Mouse (Mus musculus) liver, embryonic 15.5 days (tissue): ENCODE results near the gene Ctdsp2. TPM values are rescaled to one million over a fixed set of nuclear protein-coding genes. Genes with fewer than 3 reads are reported as not detected.

Source experiments
- ATAC-seq: fragments of 200-750 bp; cut with Nextera tagmentation; 2 replicates; pipeline ENCODE4 v1.8.0; 2017; ENCODE audit warnings: moderate number of reproducible peaks, mild to moderate bottlenecking, moderate library complexity; ENCODE audit not compliant: insufficient read depth
- H3K27ac ChIP-seq: fragments of 300-500 bp; sonication (generic); replicated peaks from 2 replicates; pipeline ENCODE4 v1.5.1; 2015; ENCODE audit warnings: mild to moderate bottlenecking, inconsistent platforms
- H3K27me3 ChIP-seq: fragments of 300-500 bp; sonication (generic); 2 replicates; pipeline ENCODE4 v1.6.1; 2015; ENCODE audit warnings: mild to moderate bottlenecking, inconsistent platforms
- H3K36me3 ChIP-seq: fragments of 300-500 bp; sonication (generic); replicated peaks from 2 replicates; pipeline ENCODE4 v1.6.1; 2015; ENCODE audit warnings: moderate library complexity, mild to moderate bottlenecking, inconsistent platforms
- H3K4me1 ChIP-seq: fragments of 300-500 bp; sonication (generic); replicated peaks from 2 replicates; pipeline ENCODE4 v1.6.1; 2015; ENCODE audit warnings: inconsistent platforms
- H3K4me2 ChIP-seq: fragments of 300-500 bp; sonication (generic); 2 replicates; pipeline ENCODE4 v1.6.1; 2015; ENCODE audit warnings: moderate library complexity, mild to moderate bottlenecking, inconsistent platforms
- H3K4me3 ChIP-seq: fragments of 300-500 bp; sonication (generic); replicated peaks from 2 replicates; pipeline ENCODE4 v1.5.1; 2015; ENCODE audit warnings: mild to moderate bottlenecking, inconsistent platforms
- H3K9ac ChIP-seq: fragments of 300-500 bp; sonication (generic); 2 replicates; pipeline ENCODE4 v1.6.1; 2015; ENCODE audit warnings: moderate library complexity, mild to moderate bottlenecking, inconsistent platforms
- H3K9me3 ChIP-seq: fragments of 300-500 bp; sonication (generic); replicated peaks from 2 replicates; pipeline ENCODE4 v1.6.1; 2016; ENCODE audit warnings: inconsistent platforms
- WGBS: fragments of 180-500 bp; shearing (Covaris S2); methylation state at CpG from one replicate; pipeline ENCODE4 v1.1.7; 2015; ENCODE audit warnings: mixed read lengths; ENCODE audit not compliant: insufficient replicate concordance; 5-methylcytosine and 5-hydroxymethylcytosine counted together
- polyA plus RNA-seq: library from polyadenylated mRNA; unstranded; fragments of >200 nt; fragmentation: Nextera tagmentation; extraction: Ambion mirVana; gene quantifications from 2 replicates; pipeline ENCODE4 v1.2.1, GENCODE M21; 2015

The Ctdsp2 gene
- polyA plus RNA-seq = 11.3 and 12.9 TPM in 2 replicates

- under 1% methylated on average over 56 of the region's 56 CpGs for WGBS
- peak within 1 kb of the TSS; percentile 93 for H3K27ac ChIP-seq
- no peaks in the 10 kb centered on the region for H3K36me3 ChIP-seq
- peak within 1 kb of the TSS; percentile 84 for H3K4me2 ChIP-seq
- H3K27me3 ChIP-seq = peaks cover 19% of the 10 kb centered on the region
- H3K9ac ChIP-seq = peak within 1 kb of the TSS; percentile 87
- peak within 1 kb of the TSS; percentile 87 for H3K4me3 ChIP-seq
- H3K4me1 ChIP-seq = peaks cover 57% of the 10 kb centered on the region
- no peaks in the 10 kb centered on the region for H3K9me3 ChIP-seq
- peak; percentile 88 for ATAC-seq
These were observed at the start of gene Ctdsp2 for GRCm38 (mm10) chr10:126978277-126978994. Gene Ctdsp2, plus strand, starts transcription at chr10:126978717.

- 24% methylated on average over 12 of the region's 12 CpGs for WGBS
- H3K27me3 ChIP-seq = peaks cover 55% of the 10 kb centered on the region
- H3K9ac ChIP-seq = no peak overlapping the region
- H3K9me3 ChIP-seq = no peaks in the 10 kb centered on the region
- peak overlapping the region; percentile 62 for H3K4me2 ChIP-seq
- H3K4me1 ChIP-seq = peaks cover 29% of the 10 kb centered on the region
- H3K27ac ChIP-seq = peak overlapping the region; percentile 55; the same call in 1 of the 2 replicates
- ATAC-seq = no peak
- H3K4me3 ChIP-seq = peak overlapping the region; percentile 51
- no peaks in the 10 kb centered on the region for H3K36me3 ChIP-seq
These were observed 49.7 kb upstream of the Ctdsp2 start for GRCm38 (mm10) chr10:126928819-126929206.

- Histone ChIP-seq H3K36me3 (no peaks in the 10 kb centered on the region), H3K4me2 (no peak overlapping the region), H3K9ac (no peak overlapping the region), H3K27me3 (peaks cover 55% of the 10 kb centered on the region), H3K9me3 (no peaks in the 10 kb centered on the region), H3K27ac (no peak overlapping the region), H3K4me1 (peaks cover 29% of the 10 kb centered on the region), H3K4me3 (no peak overlapping the region)
- no peak for ATAC-seq
- 56% methylated on average over 3 of the region's 3 CpGs for WGBS
These were observed 49.0 kb upstream of the Ctdsp2 start for GRCm38 (mm10) chr10:126929543-126929942.

DNA sequence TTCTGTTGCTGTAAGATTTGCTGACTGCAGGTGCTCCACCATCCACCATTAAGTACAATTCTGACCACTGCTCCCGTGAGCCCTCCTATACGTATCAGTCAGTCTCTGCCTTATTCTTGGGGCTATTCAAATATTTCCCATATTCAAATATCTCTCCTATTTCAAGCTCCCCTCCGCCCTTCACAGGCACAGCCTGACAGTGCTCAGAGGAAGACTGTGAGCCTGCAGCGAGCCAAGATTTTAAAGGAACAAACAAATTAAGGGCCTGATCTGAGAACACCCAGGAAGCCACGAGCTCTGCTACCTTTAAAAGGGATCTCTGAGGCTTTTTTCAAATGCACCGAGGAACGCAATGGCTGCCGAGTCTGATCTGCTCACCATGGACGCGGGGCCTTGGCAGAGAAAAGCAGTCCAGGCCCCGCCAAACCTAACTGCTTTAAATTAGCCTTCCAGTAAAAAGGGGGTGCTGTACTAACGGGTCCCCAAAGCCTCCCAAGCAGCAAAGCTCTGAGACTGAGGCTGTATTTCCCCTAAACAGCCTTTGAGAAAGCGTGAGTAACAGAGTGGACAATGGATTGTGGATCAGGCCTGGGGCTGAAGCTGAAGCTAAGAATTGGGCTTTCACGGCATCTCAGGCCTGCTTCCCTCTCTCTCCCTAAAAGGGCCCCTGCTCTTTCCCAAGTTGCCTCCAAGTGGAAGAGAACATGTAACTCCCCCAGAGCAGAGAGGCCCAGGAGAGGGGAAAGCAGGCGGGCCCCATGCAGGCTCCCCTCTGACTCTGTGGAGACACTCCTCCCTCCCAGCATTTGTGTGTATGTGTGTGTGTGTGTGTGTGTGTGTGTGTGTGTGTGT, 48.0 kb upstream of the Ctdsp2 start:
- Histone ChIP-seq H3K4me2 (no peak overlapping the region), H3K9me3 (no peaks in the 10 kb centered on the region), H3K4me1 (peaks cover 29% of the 10 kb centered on the region), H3K27me3 (peaks cover 51% of the 10 kb centered on the region), H3K9ac (no peak overlapping the region), H3K27ac (0 out of 2 replicates have a peak overlapping the region, but pooled peaks have one; percentile 14), H3K36me3 (no peaks in the 10 kb centered on the region), H3K4me3 (no peak overlapping the region)
- ATAC-seq = no peak
- 54% methylated on average over 15 of the region's 15 CpGs for WGBS

DNA sequence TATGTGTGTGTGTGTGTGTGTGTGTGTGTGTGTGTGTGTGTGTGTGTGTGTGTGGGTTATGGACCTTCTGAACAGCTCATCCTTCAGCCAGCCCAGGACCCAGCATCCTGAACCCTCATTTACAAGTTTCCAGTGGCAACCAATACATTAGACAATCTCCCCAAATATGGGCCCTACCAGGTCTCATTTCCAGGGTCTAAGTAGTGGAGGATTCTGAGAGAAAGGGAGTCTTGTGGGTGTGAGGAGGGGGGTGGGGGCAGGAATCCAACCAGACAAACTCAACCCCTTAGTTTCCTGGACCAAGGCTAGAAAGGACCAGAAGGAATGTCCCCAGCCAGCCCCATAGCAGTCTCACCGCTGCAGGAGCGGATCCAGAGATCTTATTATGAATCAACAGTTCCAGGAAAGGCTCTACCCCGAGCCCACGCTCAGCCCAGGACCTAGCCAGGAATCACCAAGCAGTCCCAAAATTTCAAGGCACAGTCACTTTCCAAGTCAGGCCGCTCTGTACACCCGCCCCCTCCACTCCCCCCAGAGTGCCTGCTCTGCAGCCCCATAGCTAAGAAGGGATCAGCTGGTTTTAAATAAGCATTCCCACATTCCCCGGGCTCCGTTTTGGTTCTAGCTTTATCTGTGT, 47.3 kb upstream of the Ctdsp2 start:
- Histone ChIP-seq H3K27ac (no peak overlapping the region), H3K4me1 (peaks cover 29% of the 10 kb centered on the region), H3K4me2 (no peak overlapping the region), H3K9ac (no peak overlapping the region), H3K4me3 (no peak overlapping the region), H3K9me3 (no peaks in the 10 kb centered on the region), H3K27me3 (peaks cover 44% of the 10 kb centered on the region), H3K36me3 (no peaks in the 10 kb centered on the region)
- ATAC-seq = no peak
- 63% methylated on average over 8 of the region's 8 CpGs for WGBS

- H3K27me3 ChIP-seq = peaks cover 39% of the 10 kb centered on the region
- H3K9ac ChIP-seq = no peak overlapping the region
- no peaks in the 10 kb centered on the region for H3K9me3 ChIP-seq
- H3K36me3 ChIP-seq = no peaks in the 10 kb centered on the region
- no peak overlapping the region for H3K27ac ChIP-seq
- no peak overlapping the region for H3K4me2 ChIP-seq
- peaks cover 29% of the 10 kb centered on the region for H3K4me1 ChIP-seq
- H3K4me3 ChIP-seq = no peak overlapping the region
- ATAC-seq = no peak
These were observed 46.8 kb upstream of the Ctdsp2 start for GRCm38 (mm10) chr10:126931760-126932139.

DNA sequence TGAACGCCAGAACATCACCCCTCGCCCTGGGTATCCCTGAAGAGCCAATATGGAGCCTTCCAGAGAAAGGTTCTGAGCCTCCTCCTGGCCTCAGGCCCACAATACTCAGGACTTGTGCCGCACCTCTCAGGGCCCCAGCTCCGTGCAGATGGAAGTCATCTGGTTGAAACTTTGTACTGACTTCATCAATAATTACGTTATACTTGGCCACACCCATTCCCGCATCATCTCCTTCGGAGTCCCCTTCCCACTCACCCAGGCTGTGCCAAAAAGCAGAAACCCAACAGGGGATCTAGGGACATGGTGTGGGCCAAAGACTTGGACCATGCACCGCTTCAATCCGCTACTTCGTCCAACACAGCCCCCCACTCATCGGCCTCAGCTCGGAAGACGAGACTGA, 44.0 kb upstream of the Ctdsp2 start:
- no peak for ATAC-seq
- Histone ChIP-seq H3K4me2 (no peak overlapping the region), H3K27ac (no peak overlapping the region), H3K4me1 (0 out of 2 replicates have a peak, but pooled peaks cover 1% of the 10 kb centered on the region), H3K36me3 (no peaks in the 10 kb centered on the region), H3K4me3 (no peak overlapping the region), H3K27me3 (peaks cover 11% of the 10 kb centered on the region), H3K9ac (no peak overlapping the region), H3K9me3 (no peaks in the 10 kb centered on the region)
- WGBS = 76% methylated on average over 13 of the region's 13 CpGs

DNA sequence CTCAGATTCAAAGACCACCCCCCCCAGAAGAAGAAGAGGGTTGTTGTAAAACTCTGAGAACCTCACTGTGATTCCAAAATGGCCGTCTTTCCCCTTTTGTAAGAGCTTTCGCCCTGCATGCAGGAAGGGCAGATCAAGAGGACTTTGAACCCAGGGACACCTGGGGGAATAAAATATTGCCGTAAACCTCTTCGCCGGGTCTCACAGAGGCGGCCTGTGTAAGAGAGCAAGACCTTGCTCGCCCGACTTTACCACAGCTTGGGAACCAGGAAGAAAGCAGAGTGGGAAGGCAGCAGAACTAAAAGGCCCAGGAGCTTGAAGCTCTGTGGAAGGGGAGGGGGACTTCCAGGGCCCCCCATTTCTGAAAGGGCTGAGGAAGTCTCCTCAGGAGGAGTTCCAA, 43.4 kb upstream of the Ctdsp2 start:
- Histone ChIP-seq H3K27ac (no peak overlapping the region), H3K36me3 (no peaks in the 10 kb centered on the region), H3K4me3 (no peak overlapping the region), H3K27me3 (peaks cover 7% of the 10 kb centered on the region), H3K4me1 (no peaks in the 10 kb centered on the region), H3K9me3 (no peaks in the 10 kb centered on the region), H3K4me2 (no peak overlapping the region), H3K9ac (no peak overlapping the region)
- no peak for ATAC-seq
- 75% methylated on average over 8 of the region's 8 CpGs for WGBS

DNA sequence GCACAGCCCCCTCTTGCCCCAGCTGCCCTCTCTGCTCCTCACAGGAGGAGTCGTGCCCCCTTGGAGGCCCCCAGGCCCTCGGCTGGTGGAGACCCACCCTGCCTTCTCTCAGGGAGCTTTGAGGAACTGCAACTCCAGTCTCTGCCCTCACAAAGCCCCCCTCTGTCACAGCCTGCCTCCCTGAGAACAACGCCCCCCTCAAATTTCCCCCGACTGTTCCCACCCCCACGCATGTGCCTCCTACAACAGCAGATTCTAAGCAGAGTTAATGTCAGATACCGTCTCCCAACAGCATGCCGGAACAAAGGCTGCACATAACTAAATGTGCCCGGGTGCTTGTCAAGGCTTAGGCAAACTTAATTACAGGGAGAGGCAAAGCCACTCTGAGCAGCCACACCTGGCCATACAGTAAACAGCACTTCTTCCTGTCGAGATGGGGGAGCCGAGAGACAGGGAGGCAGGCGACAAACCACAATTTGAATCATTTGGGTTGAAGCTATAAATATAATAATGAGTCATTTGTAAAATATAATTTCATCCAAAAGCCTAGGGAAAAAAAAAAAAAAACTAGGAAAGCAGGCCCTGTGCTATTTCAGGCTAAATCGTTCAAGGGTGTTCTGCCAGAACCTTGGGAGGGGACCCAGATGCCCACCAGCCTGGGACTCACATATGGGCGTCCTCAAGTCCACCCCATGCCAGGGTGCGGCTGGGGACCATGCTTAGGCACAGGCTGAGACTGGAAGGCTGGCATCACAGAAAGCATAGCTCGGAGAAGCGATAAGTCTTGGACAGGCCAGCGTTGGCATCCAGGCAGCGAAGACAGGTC, 42.7 kb upstream of the Ctdsp2 start:
- no peak overlapping the region for H3K4me3 ChIP-seq
- H3K9me3 ChIP-seq = no peaks in the 10 kb centered on the region
- no peaks in the 10 kb centered on the region for H3K4me1 ChIP-seq
- ATAC-seq = no peak
- H3K27me3 ChIP-seq = 0 out of 2 replicates have a peak, but pooled peaks cover under 1% of the 10 kb centered on the region
- WGBS = 54% methylated on average over 18 of the region's 18 CpGs
- H3K36me3 ChIP-seq = no peaks in the 10 kb centered on the region
- H3K27ac ChIP-seq = no peak overlapping the region
- no peak overlapping the region for H3K4me2 ChIP-seq
- no peak overlapping the region for H3K9ac ChIP-seq

DNA sequence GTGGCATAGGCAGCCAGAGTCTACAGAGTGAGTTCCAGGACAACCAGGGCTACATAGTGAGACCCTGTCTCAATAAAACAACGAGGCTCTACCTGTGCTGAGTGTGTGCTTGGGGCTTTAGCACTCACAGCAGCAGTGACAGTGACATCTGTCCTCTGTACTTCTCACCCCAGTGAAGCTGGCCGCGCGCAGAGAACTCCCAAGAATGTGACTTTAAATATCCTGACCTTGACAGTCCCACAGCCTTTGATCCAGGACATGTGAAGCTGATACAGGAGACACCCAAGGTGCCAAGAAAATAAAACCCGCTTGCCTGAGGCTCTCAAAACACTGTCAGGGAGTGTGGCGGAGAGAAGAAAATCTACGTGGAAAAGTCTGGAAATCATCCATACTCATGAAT, 37.6 kb upstream of the Ctdsp2 start:
- no peaks in the 10 kb centered on the region for H3K36me3 ChIP-seq
- H3K4me3 ChIP-seq = no peak overlapping the region
- WGBS = 64% methylated on average over 7 of the region's 7 CpGs
- peaks cover 3% of the 10 kb centered on the region for H3K27me3 ChIP-seq
- no peak overlapping the region for H3K9ac ChIP-seq
- H3K27ac ChIP-seq = no peak overlapping the region
- ATAC-seq = no peak
- no peaks in the 10 kb centered on the region for H3K4me1 ChIP-seq
- H3K9me3 ChIP-seq = no peaks in the 10 kb centered on the region
- H3K4me2 ChIP-seq = no peak overlapping the region
